Mouse (Mus musculus): Measurements from ENCODE around the gene Tex101. TPM values are rescaled to one million over a fixed set of nuclear protein-coding genes. Genes with fewer than 3 reads are reported as not detected.
"Not testable (repeated sequence)": the region's sequence is repeated elsewhere in the genome, so short reads cannot be mapped to it uniquely, and the experiment has no call there.

Gene Tex101
- total RNA-seq, 2 experiments from 2014 or later, result not detected

GRCm38 (mm10) chr7:24637046-24637445 is 39.4 kb downstream of the Tex101 start:
- DNase-seq (ENCODE audit: low spot score in 2 of 2), result no peak

- DNase-seq (ENCODE audit: low spot score in 2 of 2), result no peak
Observed at GRCm38 (mm10) chr7:24636264-24636663, 40.2 kb downstream of the Tex101 start, which contains the start of gene Lypd3. Lypd3 (plus strand) TSS chr7:24636550.

DNA sequence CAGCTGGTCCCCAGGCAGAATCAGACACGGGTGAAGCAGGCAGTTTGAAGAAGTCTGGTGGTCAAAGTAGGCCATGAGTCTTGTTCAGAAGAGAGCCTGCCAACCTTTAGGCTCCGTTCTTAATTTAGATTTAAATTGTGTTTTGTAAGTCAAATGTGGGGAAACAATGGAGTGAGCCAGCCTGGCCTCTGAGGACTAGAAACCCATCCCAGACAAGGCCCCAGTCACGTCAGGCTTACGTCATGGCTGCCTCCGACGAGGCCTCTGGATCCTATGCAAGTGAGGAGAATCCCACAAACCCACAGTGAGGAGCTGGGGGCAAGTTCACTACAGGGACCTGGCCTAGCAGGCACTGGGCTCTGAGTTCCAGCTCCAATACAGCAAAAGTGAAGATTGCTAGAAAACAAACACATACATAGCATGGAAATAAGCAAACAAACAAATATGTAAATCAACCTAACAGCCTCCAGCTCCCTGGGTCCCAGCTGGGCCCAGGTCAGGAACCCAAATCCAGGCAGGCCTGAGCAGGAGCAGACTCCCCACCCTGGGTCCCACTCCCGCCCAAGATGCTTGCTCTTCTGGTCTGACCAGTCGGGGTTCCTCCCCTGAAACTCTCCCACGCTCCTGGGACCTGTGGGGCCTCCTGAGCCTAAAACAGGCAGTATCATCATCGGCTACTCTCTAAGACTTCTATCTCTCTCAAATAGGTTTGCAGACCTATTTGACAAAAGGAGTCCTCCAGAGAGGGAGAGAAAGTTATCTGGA is 46.2 kb downstream of the Tex101 start:
- DNase-seq (ENCODE audit: low spot score in 2 of 2), result no peak

DNA sequence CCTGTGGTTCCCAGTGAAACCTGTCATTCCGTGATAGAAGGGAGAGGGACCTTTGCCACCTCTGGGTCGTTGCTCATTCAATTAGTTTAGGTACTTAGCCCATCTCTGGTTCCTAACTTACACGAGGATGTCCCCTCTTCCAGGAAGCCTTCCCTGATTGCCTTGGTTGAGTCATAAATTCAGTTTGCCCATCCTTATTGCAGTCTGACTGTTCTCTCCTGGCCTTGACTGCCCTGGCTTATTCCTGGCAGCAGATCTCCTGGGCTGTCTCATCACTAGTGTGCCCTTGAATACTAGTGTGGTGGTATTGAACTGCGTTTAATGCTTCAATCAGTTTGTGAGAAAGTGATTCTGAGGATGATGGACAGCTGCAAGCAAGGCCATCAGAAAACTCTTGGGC is 46.8 kb downstream of the Tex101 start:
- no peak for DNase-seq (ENCODE audit: low spot score in 2 of 2)

- DNase-seq (ENCODE audit: low spot score in 2 of 2), result peak; percentile 32 to 71
Observed at GRCm38 (mm10) chr7:24628685-24629610, 47.5 kb downstream of the Tex101 start.

DNA sequence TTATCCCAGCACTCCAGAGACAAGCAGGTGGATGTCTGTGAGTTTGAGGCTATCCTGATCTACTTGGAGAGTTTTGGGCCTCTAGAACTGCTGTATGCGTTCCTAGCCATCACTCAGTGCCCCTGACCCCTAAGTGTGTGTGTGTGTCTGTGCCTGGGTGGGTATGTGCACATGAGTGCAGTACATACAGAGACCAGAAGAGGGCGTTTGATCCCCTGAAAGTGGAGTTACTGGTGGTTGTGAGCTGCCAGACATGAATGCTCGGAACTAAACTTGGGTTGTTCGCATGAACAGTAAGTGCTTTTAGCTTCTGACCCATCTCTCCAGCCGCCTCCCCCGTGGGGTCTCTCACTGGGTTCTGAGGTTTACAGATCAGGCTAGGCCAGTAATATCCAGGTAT is 53.5 kb downstream of the Tex101 start:
- DNase-seq (ENCODE audit: low spot score in 2 of 2), result no peak

DNA sequence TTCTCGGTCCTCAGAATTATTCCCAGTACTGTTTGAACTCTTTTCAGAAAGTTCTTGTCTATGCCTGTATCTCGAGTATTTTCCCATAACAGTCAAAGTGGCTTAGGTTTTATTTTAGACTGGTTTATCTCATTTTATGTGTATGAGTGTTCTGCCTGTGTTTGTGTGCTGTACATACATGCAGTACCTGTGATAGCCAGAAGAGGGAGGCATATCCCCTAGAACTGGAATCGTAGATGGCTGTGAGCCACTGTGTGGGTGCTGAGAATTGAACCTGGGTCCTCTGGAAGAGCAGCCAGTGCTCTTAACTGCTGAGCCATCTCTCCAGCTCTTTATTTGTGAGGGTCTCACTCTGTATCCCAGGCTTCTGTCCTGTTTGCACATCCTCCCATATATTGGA is 55.3 kb downstream of the Tex101 start:
- DNase-seq (ENCODE audit: low spot score in 2 of 2), result no peak

GRCm38 (mm10) chr7:24619671-24620397 is 56.6 kb downstream of the Tex101 start:
- no peak for DNase-seq (ENCODE audit: low spot score in 2 of 2)

DNA sequence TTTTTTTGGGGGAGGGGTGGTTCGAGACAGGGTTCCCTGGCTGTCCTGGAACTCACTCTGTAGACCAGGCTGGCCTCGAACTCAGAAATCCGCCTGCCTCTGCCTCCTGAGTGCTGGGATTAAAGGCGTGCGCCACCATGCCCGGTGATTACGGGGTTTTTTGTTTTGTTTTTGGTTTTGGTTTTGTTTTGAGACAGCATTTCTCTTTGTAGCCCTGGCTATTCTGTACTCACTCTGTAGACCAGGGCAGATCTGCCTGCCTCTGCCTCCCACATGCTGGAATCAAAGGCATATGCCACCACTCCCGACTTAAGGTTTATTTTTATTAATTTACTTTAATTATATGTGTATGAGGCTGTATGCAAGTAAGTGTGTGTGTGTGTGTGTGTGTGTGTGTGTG is 58.1 kb downstream of the Tex101 start:
- DNase-seq (ENCODE audit: low spot score in 2 of 2), result not testable (repeated sequence)

Other genes starting within 250 kb of the Tex101 start
- not detected for gene Irgc1, start 224.4 kb downstream of the Tex101 start, total RNA-seq (2021)
- gene Plaur, start 214.2 kb downstream of the Tex101 start, total RNA-seq (2021), result 1 to 10 TPM; 1.3 to 2.3 TPM
- gene Cadm4, start 194.7 kb downstream of the Tex101 start, total RNA-seq (2021), result 100 to 1,000 TPM; 269 to 279 TPM
- 10 to 100 TPM; 61.3 to 64.6 TPM for gene Zfp428, start 169.7 kb downstream of the Tex101 start, total RNA-seq (2021)
- not detected for gene AC161166.1, start 164.2 kb downstream of the Tex101 start, total RNA-seq (2021)
- 100 to 1,000 TPM in 1 of 2 experiments, 10 to 100 TPM in 1; 98.5 to 101 TPM for gene Irgq, start 146.0 kb downstream of the Tex101 start, total RNA-seq (2021)
- gene Pinlyp, start 130.6 kb downstream of the Tex101 start, total RNA-seq (2021), result not detected
- gene Xrcc1, start 130.4 kb downstream of the Tex101 start, total RNA-seq (2021), result 10 to 100 TPM; 37.8 to 39.7 TPM
- gene Ethe1, start 89.1 kb downstream of the Tex101 start, total RNA-seq (2021), result 1 to 10 TPM; 7.7 to 8.7 TPM
- gene Zfp575, start 89.0 kb downstream of the Tex101 start, total RNA-seq (2021), result 1 to 10 TPM; 8.2 to 8.7 TPM
- under 1 TPM; 0.37 to 0.60 TPM for gene Phldb3, start 65.9 kb downstream of the Tex101 start, total RNA-seq (2021)
- gene Lypd3, start 40.1 kb downstream of the Tex101 start, total RNA-seq (2021), result under 1 TPM; 0.20 to 0.64 TPM
- gene BC049730, start 32.6 kb upstream of the Tex101 start, total RNA-seq (2021), result not detected
- gene Gm4763, start 50.2 kb upstream of the Tex101 start, total RNA-seq (2021), result not detected
- gene Cd177, start 83.6 kb upstream of the Tex101 start, total RNA-seq (2021), result not detected
- not detected for gene Ceacam10, start 100.5 kb upstream of the Tex101 start, total RNA-seq (2021)
- gene Gm9844, start 185.5 kb upstream of the Tex101 start, total RNA-seq (2021), result 1 to 10 TPM; 1.8 to 7.7 TPM
- not detected for gene Lypd4, start 193.3 kb upstream of the Tex101 start, total RNA-seq (2021)
- gene Dmrtc2, start 193.4 kb upstream of the Tex101 start, total RNA-seq (2021), result under 1 TPM in 1 of 2 experiments, not detected in 1; 0.27 TPM
- gene Rps19, start 207.7 kb upstream of the Tex101 start, total RNA-seq (2021), result 100 to 1,000 TPM; 563 to 573 TPM
- not detected for gene Cd79a, start 220.7 kb upstream of the Tex101 start, total RNA-seq (2021)
- 10 to 100 TPM; 83.0 to 97.9 TPM for gene Arhgef1, start 226.2 kb upstream of the Tex101 start, total RNA-seq (2021)

Data from layer of hippocampus, postnatal 10 days (tissue).